Mouse (Mus musculus): ENCODE data around the gene Olfr671.

- TF ChIP-seq E2F4 (IDR thresholded peaks at IDR 0.05; ENCODE audit: insufficient read depth) = no peak
- no peak for TF ChIP-seq TCF12 (IDR thresholded peaks at IDR 0.05; ENCODE audit: insufficient read depth, poor library complexity, severe bottlenecking)
- no peak for TF ChIP-seq CEBPB (IDR thresholded peaks at IDR 0.05; ENCODE audit: insufficient read depth, poor library complexity, severe bottlenecking)
- no peak for TF ChIP-seq POLR2A (IDR thresholded peaks at IDR 0.05; ENCODE audit: insufficient read length, low read depth)
- no peak for TF ChIP-seq USF1 (IDR thresholded peaks at IDR 0.05; ENCODE audit: low read depth)
These were observed 43.6 kb upstream of the Olfr671 start for GRCm38 (mm10) chr7:105022530-105022929.

Data from myocyte (in vitro differentiated cells).